Mouse (Mus musculus): ENCODE results near the gene Olfr352.

The Olfr352 gene

DNA sequence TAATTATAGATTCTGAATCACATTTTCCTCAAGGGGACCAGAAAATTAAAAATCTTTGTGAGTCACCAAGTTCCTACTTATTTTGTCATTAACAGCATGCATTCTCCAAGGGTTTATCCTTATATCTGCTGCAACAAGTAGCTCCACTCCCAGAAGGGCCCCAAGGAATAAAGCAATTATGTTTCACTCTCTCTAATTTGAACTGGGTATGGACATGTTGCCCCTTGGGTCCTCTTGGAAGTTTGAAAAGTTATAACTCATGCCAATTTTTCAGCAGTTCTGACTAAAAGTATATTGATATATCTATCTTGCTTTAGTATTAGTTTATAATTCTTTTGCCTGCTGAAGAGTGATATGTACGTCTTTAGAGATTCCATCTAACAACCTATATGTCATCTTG, at the start of gene Olfr352:
TSS of gene Olfr352 (plus strand) at position 301 of the 400 bp plus-strand sequence.
- DNase-seq (ENCODE audit: low read depth, low spot score) = no peak

DNA sequence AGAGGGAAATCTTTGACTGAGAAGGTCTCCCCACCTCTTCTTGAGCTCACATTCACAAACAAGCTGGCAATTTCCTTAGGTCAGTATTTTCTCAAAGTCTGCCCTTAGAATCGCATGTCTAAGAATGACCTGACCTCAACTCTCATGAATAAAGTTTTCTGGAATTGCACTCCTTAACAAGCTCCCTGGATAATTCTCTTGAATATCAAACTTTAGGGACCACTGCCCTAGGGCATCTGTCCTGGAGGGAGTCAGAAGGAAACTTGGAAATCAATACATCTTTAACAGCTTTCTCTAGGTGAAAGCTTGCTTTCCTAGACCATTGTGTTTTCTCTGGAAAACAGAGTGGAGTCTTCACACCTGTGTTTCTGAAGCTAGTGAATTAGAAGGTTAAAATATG, 22.2 kb upstream of the Olfr352 start, which contains the start of gene Olfr350:
TSS of gene Olfr350 (plus strand) at position 301 of the 400 bp plus-strand sequence.
- DNase-seq (ENCODE audit: low read depth, low spot score) = no peak

DNA sequence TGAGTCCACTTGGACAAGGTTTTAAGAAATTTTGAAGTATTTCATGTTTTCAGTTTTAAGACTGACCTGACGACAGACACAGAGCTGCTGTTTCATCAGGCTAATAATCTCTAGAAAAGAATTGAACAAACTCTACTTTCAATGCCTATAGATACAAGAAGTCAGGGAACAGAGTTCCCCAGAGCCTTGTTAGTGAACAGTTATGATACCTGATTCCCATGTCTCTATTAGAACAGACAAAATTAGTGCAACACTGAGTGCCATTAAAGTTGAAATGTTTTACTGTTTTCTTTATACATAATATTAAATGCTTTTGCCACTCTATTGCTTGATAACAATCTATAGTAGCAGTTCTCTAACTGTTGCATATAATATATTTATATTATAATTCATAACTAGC, 5.7 kb upstream of the Olfr352 start, which contains the start of gene Olfr351:
TSS of gene Olfr351 (minus strand) at position 101 of the 400 bp plus-strand sequence.
- no peak for DNase-seq (ENCODE audit: low read depth, low spot score)

DNA sequence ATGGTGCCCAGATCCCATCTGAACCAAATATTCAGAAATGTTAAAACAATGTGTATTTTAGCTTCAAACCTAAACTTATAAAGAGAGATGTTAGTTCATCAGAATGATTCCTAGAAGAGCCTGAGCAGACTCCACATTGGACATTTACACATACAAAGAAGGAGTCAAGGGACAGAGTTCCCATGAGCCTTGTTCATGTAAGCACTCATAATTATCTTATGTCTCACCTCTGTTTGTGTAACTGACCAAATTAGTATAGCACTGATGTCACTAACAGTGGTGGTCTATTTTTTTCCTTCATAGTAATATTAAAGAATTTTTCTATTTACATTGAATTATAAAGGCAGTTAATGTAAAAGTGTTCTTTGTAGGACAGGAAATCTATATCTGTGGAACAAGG, 24.6 kb downstream of the Olfr352 start, which contains the start of gene Olfr353:
TSS of gene Olfr353 (minus strand) at position 101 of the 400 bp plus-strand sequence.
- DNase-seq (ENCODE audit: low read depth, low spot score) = no peak

DNA sequence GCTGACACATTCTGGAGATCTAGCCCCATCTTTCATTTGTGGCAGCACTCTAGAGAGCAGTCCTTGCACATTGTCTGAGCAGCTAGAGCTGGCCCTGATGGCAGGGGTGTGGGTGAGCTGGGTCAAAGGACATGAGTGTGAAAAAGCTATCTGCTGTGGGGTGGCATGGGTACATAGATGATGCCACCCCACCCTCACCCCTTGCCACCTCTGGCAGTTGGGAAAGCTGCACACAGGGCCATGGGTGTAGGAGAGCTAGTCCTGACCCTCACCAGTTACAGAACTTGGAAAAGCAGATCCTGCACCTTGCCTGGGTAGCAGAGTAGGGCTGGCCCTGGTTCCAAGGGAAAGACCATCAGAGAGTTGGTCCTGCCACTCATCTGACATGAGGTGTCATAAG, 28.9 kb downstream of the Olfr352 start:
- no peak for DNase-seq (ENCODE audit: low read depth, low spot score)

DNA sequence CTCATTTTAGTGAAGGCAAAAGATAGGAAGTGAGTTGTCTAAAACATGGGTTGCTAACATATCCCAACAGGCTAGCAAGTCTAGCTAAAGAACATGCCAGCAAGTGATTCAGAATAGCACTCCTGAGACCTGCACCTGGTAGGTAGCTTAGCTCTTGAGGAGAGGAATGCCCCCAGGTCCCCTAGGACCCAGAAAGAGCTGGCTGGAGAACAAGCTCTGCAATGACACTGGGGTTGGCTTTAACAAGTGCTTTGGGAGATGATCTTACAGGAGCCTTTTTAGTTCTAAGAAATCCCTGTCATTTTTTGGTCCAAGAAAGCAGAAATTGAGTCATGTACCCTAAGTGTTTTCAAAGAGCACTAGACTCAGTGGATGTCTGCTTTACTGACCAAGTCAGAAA, 37.1 kb downstream of the Olfr352 start, which contains the start of gene Olfr354:
TSS of gene Olfr354 (plus strand) at position 301 of the 400 bp plus-strand sequence.
- no peak for DNase-seq (ENCODE audit: low read depth, low spot score)
